Mouse (Mus musculus): ENCODE data around the gene Fcgr1. TPM values are rescaled to one million over a fixed set of nuclear protein-coding genes. Genes with fewer than 3 reads are reported as not detected.

Fcgr1 gene
- total RNA-seq, 2 experiments from 2014 or later: 1.6 to 1.7 TPM

DNA sequence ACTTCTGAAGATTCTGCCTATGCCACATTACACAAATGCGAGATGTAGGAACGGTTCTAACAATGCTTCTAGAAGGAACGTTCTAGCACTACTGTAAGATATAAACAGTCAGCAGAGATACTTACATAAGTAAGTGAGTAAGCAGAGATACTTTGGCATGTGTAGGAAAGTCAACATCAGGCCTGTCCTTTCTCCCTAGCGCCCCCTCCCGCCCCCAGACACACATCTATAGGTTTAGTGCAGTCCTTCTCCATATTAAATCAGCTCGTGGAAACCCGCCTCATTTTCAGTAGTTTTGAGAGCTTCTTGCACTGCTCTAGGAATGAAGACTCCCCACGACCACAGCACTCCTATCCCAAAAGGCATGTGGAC, 16.4 kb downstream of the Fcgr1 start:
- peak in 1 of 2 experiments; percentile 55 for DNase-seq (ENCODE audit: low spot score in 2 of 2)

- no peak for DNase-seq (ENCODE audit: low spot score in 2 of 2)
Measured at GRCm38 (mm10) chr3:96273591-96274465, 19.9 kb downstream of the Fcgr1 start.

DNA sequence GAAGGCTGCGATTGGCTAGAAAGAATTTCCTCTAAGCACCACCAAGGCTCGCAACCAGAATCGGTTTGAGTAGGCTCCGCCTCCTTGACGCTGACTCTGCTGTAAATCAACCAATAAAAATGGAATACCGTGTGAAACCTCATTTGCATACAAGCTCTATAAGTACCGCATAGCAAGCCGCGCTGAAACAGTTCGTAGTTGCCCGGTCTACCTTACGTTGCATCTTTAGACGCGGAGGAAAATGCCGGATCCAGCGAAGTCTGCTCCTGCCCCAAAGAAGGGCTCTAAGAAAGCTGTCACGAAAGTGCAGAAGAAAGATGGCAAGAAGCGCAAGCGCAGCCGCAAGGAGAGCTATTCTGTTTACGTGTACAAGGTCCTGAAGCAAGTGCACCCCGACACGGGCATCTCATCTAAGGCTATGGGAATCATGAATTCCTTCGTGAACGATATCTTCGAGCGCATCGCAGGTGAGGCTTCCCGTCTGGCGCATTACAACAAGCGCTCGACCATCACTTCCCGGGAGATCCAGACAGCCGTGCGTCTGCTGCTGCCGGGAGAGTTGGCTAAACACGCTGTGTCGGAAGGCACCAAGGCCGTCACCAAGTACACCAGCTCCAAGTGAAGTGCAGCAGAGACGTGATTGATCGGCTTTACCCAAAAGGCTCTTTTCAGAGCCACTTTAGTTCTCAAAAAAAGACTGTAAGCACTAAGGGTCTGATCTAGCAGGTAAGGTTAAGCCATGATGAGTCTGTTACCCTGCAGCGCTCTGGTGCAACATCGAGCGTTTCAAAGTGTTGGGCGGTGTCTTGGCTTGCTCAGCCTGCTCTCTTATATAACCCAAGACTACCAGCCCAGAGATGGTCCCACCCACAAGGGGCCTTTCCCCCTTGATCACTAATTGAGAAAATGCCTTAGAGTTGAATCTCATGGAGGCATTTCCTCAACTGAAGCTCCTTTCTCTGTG, 24.0 kb downstream of the Fcgr1 start, which contains the start of gene Hist2h2bb:
Gene Hist2h2bb, plus strand, starts transcription at position 242 of the 964 bp plus-strand sequence.
- DNase-seq (ENCODE audit: low spot score in 2 of 2): peak; percentile 47 to 82

DNA sequence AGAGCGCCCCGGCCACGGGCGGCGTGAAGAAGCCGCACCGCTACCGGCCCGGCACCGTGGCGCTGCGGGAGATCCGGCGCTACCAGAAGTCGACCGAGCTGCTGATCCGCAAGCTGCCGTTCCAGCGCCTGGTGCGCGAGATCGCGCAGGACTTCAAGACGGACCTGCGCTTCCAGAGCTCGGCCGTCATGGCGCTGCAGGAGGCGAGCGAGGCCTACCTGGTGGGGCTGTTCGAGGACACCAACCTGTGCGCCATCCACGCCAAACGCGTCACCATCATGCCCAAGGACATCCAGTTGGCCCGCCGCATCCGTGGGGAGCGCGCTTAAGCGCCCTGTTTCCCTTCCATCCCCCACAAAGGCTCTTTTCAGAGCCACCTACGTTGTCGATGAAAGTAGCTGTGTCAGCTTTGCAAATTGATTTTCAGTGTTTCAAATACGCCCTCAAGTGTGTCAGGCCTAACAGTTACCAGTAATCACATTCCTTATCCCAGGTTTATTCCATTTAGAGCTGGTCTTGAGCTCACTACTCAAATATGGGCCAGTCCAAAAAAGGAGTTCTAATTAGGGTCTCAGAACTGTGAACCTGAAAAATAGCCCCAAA, 24.9 kb downstream of the Fcgr1 start:
- peak in 1 of 2 experiments; percentile 15 for DNase-seq (ENCODE audit: low spot score in 2 of 2)

DNA sequence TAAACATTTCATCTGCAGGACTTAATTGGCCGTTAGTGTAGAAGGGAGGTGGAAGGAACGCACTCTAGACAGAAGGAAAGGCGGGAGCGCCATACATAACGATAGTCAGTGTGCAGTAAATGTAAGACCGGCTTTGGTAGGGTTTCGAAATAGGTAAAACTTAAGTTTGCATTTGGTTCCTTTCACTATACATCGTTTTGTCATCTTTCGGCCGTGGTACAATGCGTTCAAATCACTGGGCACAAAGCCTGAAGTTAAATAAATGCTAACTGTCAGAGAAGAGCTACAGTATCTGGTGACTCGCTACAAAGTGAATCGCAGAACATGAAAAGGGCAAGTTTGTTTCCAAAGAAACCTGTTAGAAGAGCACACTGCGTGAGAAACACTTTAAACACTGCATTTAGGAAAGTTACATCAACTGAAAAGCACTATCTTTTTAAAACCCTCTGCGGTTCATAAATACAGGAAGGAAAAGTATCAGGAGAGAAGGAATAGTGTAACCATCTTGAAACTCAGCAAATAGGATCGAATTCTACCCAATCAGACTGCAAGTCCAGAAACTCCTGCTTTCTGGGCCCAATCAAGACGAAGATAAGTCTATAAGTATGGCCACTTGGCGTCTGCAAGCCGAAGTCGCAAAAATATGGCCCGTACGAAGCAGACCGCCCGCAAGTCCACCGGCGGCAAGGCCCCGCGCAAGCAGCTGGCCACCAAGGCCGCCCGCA, 25.6 kb downstream of the Fcgr1 start, which contains the start of gene Hist2h3b:
Gene Hist2h3b, plus strand, starts transcription at position 604 of the 725 bp plus-strand sequence.
- peak; percentile 58 to 78 for DNase-seq (ENCODE audit: low spot score in 2 of 2)

- no peak for DNase-seq (ENCODE audit: low spot score in 2 of 2)
Measured at GRCm38 (mm10) chr3:96267541-96267940, 26.2 kb downstream of the Fcgr1 start.

DNA sequence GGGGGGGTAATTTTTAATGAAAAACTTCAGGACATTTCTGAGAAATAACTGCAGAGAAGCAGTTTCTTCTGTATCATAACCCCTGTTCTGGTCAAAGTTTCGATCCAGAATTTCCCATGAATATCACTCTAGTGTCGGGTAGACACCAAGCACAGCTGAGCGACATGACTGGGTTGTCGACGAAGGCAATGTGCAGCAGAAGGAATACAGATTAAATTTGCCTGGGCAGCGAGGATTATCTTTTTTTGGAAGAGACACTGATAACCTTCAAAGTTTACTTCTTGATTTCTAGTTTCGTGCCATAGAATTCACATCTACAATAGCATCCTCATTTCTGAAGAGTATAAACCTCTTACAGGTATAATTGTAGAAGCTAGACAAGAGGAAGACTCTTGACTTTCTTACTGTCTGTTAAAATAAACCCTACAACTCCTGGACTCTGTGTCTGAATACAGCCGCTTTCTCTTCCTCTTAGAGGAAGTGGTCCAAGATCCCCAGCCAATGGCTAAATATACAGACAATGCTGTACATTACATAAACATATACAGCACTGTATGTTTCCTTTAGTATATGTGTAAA, 27.5 kb downstream of the Fcgr1 start:
- no peak for DNase-seq (ENCODE audit: low spot score in 2 of 2)

GRCm38 (mm10) chr3:96264404-96264949, 29.3 kb downstream of the Fcgr1 start:
- DNase-seq (ENCODE audit: low spot score in 2 of 2): no peak

DNA sequence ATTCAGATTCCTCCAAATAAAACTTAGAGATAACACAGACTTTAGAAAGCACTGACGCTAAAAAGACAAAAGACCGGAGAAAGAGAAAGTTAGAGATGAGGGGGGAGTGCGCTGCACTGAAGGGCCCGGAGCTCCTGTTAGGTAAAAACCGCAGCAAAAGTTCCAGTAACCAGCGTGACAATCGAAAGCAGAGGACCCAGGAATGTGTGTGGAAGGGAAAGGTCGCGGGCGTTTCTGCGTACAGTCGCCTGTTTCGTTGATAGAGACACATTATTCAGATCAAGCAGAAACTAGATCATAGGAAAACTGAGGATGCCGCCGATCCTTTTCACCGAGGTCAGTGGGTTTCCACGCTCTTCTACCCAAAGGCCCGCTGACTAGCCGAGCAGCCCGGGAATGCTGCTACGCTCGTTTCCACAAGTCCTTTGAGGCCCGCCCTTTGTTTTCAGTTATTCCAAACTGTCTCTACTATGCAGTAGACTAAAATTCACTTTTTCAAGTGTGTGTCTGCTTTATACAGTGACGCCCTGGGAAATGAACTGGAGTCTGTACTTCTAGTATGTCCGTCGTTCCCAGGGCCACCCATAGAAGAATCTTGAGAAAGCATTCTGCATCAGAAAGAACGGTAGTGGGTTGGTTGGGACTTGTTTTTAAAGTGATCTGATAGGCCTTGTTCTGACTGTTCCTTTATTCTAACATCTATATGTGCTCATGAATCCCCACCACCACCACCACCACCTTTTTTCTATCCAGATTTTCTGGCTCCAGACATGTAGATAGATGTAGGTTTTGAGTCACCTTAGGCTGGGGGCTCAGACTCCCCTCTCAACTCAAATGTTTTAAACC, 30.0 kb downstream of the Fcgr1 start:
- peak in 1 of 2 experiments; percentile 47 for DNase-seq (ENCODE audit: low spot score in 2 of 2)

DNA sequence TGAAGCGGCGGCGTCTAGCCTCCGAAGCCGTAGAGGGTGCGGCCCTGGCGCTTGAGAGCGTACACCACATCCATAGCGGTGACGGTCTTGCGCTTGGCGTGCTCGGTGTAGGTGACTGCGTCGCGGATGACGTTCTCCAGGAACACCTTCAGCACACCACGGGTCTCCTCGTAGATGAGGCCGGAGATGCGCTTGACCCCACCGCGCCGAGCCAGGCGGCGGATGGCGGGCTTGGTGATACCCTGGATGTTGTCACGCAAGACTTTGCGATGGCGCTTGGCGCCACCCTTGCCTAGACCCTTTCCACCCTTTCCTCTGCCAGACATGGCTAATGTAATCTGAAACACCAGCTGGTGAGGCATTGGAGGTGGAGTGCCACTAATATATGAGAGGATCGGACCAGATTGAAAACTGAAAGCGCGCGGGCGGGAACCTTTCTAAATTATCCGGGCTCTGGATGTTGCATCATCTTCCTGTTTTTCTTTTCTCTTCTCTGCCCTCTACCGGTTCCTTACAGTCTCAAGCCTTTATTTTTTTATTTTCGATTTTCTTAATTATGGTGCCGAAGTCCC, 30.7 kb downstream of the Fcgr1 start, which contains the start of gene Hist2h4:
Gene Hist2h4, minus strand, starts transcription at position 333 of the 572 bp plus-strand sequence.
- DNase-seq (ENCODE audit: low spot score in 2 of 2): peak; percentile 83 to 92

GRCm38 (mm10) chr3:96262216-96262875, 31.4 kb downstream of the Fcgr1 start:
- DNase-seq (ENCODE audit: low spot score in 2 of 2): peak; percentile 49 to 82

- DNase-seq (ENCODE audit: low spot score in 2 of 2): no peak
Measured at GRCm38 (mm10) chr3:96261623-96262022, 32.1 kb downstream of the Fcgr1 start.

GRCm38 (mm10) chr3:96260220-96260619, 33.5 kb downstream of the Fcgr1 start:
- no peak for DNase-seq (ENCODE audit: low spot score in 2 of 2)

GRCm38 (mm10) chr3:96257190-96257589, 36.6 kb downstream of the Fcgr1 start:
- no peak for DNase-seq (ENCODE audit: low spot score in 2 of 2)

DNA sequence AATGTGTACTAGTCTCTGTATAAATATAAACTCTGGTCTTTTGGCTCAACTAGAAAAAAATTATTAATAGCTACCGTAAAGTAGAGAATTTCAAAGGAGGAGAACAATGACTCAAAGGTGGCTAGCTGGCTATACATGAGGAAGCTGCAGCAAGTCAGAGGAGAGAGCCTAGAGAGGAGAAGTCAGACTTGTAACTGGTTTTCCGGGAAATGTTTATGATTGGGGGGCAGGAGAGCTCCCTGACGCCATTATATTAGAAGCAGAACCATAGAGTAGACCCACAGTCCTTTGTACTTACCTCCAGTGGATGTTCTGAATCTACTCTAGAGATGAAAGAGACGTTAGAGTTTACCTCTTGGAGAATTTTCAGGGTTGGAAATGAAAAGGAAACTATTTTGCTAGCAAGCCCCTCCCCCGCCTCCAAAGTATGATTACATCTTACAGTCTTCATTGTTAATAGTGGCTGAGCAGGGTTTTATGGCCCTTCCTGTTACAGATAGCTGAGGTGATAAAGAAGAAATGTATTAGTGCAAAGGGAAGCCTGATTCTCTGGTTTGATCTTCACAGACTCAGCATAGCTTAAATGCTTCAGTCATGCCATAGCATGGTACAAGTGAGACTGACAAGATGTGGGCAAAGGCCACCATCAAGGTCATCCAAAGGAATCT, 37.7 kb downstream of the Fcgr1 start:
- no peak for DNase-seq (ENCODE audit: low spot score in 2 of 2)

DNA sequence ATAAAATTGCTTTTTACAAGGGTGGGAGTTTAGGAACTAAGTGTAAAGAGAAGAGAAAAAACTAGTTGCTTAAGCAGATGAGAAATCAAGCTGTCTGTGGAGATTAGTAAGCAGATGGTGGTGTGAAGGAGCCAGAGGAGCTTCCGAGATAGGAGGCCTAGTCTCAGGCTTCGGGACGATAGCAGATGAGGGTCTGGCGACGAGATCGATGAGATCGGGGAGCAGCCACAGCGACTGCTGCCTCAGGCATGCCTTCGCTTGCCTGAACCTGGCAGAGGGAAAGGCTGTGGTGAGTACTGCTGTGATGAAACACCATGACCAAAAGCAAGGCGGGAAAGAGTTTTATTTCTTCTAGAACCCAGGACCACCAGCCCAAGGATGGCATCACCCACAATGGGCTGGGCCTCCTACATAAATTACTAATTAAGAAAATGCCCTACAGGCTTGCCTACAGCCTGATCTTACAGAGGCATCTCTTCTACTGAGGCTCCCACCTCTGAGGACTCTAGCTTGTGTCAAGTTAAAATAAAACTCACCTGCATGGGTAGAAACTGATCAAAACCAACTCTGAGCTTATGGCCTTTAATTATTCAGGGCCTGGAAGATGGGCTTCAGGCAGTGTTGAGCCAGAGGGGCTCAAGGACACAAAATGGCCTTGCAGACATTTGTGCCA, 39.0 kb downstream of the Fcgr1 start:
- DNase-seq (ENCODE audit: low spot score in 2 of 2): no peak

GRCm38 (mm10) chr3:96251787-96252186, 42.0 kb downstream of the Fcgr1 start:
- no peak for DNase-seq (ENCODE audit: low spot score in 2 of 2)

All from gastrocnemius, postnatal 4 days (tissue).